Mouse (Mus musculus): ENCODE results near the gene Siglecf. TPM values are rescaled to one million over a fixed set of nuclear protein-coding genes. Genes with fewer than 3 reads are reported as not detected.
A peak's percentile ranks its signal among the peaks of the same experiment; 100 is the strongest.
"Not testable (repeated sequence)": the region's sequence is repeated elsewhere in the genome, so short reads cannot be mapped to it uniquely, and the experiment has no call there.

Siglecf gene
- not detected for polyA plus RNA-seq (2017; shearing (Covaris generic))

DNA sequence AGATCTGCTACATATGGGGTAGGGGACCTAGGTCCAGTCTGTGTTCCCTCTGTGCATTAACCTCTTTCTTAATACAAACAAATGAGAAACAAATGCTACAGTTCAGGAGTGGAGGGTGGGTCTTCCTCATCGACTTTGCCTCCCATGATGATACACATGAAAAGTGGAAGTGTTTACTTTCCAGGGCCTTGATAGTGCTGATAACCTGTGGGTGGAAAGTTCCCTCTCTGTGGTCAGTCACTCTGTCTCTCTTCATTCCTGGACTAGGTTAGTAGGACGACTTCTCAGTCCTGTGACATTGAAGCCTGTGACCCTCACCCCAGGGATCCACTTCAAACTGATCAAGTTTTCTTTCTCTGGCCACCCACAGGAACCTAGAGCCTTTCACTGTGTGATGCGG, at the start of gene Siglecf:
Siglecf (plus strand) TSS at position 188 of the 400 bp plus-strand sequence.
- ATAC-seq, result no peak

DNA sequence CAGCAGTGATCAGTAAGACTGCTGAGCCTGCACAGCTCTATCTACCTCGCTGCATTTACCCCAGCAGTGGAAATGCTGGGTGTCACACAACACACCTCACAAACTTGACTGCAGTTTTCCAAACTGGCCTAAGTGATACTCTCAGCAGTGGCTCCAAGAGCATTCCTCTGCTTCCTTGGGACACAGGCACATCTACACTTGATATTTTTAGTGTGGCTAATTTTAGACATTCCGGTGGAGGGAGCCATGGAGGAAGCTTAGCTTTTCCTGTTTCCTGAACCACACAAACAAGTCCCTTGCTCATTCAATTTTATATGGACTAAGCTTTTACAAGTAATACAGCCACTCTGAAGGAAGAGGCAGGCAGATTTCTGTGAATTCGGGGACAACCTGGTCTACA, 45.9 kb upstream of the Siglecf start:
- ATAC-seq, result no peak

DNA sequence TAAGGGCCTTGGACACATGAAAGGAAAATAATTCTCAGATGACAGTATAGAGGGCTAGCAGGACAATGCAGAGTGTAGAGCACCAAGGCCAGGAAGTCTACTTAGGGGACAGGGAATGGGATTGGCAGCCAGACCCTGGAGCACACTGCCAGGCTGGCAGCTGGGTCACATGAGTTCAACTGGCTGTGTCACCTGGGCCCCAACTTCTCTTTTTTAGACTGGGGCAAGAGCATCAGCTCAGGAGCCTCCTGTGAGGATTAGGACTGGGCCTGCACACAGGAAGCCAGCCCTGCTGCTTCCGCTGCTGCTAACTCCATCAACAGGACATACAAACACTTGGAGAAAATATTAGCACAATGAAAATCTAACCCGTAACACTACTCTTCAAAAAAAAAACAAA, 42.1 kb upstream of the Siglecf start:
- ATAC-seq, result no peak

DNA sequence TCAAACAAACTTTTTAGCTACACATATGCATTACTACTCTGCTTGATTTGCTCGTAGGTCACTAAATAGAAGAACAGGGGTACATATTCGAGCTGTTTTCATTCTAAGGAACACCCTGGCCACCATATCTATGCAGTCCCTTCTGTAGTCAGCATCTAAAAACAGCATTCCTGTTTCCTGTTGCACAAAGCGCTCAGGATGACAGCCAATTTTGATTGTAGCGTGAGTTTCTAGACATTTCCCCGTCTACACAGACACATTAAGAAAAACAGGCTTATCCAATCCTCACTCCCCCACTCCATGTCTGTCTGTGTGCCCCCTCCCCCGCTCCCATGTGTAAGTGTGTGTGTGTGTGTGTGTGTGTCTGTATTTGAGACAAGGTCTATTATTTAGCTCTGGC, 39.5 kb upstream of the Siglecf start:
- no peak for ATAC-seq

DNA sequence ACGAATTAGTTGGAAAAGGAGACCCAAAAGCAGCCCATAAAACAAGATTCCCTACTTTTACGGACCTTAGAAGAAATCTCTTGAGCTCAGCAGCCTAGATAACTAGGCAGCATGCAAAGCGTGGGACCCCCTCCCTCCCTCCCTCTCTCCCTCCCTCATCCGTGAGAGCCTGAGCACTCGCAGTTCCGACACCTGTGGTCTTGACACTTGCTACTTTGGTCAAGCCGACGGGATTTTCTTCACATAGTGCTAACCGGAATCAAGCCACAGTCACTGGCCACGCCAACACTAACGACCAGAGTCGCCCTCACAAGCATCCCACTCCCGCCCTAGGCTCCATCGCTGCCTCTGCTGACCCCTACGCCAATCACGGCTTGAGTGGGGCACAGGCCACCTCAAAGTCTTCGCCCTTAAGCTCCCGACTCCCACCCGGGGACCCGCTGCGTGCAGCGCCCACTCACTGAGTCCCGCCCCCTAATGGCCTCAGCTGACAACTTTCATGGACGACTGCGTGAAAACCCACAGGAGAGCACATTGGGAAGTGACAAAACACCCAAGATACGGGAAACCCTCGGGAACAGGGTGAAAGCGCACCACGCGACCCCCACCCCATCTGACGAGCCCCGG, 38.6 kb upstream of the Siglecf start:
- peak; percentile 27 for ATAC-seq

DNA sequence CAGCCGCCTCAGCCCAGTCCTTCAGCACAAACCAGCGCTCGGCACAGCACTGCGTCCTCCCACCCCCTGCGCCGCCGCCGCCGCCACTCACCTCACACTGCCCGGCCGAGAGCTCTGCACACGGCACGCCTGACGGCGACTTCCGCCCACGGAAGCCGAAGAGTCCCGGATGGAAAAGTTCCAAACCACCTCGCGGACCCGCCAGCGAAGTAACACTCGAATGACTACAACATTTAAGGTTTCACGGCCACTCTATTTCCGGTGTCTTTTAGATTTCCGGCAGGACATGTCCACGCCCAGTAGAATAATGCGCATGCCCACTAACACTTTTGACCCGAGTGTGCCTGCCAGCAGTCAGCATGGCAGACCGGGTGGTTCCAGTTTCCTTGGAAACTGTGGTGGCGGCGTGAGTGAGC, 38.1 kb upstream of the Siglecf start, which contains the start of gene Zfp715:
Zfp715 (minus strand) TSS at position 282 of the 416 bp plus-strand sequence.
- peak; percentile 90 for ATAC-seq

DNA sequence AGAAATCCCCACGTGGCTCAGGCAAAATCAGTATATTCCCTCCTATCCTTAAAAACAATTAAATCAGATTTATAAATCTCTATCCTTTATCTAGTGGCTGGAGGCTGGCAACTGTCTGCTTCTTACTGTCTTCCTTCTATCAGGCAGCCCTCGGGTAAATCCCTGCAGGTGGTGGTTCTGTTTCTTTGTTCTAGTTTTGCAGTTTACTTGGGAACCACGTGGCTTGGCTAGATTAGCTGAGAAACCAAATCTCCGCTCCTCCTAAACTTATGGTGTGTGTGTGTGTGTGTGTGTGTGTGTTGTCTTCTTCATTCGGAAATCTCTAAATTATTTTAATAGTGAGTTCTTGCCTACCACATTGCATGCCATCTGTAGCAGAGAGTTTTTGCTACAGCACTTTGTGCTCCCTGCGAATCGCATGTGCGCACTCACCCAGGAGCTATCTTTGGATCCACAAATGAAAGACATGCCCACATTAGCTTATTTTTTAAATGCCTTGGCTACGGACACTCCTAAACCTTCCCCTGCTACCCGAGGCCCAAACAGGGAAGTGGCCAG, 24.8 kb upstream of the Siglecf start:
- ATAC-seq, result no peak

DNA sequence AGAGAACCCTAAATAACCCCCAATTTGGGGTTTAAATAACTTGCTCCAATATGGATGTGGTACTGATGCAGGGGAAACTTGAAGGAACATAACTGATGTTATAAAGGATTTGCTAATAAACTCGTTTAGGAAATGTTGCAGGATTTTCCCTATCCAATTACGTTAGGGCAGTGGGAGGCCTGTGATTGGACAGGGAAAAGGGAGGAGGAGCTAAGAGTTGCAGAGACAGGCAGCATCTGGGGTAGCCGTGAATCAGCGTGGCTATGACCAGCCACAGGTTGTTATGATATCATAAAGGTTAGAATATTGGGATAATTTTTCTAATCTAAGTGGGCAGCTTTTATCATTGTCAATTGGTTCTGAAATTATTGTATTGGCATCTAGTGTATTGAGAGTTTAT, 23.0 kb upstream of the Siglecf start:
- no peak for ATAC-seq

DNA sequence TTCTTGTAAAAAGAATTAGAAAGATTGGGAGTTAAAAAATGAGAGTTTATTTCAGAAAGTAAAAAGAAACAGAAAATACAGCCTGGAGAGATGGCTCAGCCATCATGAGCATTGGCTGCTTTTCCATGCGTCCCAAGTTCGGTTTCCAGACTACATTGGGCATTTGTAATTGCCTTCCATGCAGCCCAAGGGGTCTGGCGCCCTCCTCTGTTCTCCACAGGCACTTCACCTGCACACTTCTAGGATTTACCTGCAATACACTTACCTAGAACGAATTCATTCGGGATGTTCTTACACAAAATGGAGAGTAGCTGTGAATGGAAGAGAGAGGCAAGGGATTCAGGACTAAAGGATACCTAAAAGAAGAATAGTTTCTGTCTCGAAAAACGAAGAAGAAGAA, 17.9 kb upstream of the Siglecf start:
- ATAC-seq, result no peak

DNA sequence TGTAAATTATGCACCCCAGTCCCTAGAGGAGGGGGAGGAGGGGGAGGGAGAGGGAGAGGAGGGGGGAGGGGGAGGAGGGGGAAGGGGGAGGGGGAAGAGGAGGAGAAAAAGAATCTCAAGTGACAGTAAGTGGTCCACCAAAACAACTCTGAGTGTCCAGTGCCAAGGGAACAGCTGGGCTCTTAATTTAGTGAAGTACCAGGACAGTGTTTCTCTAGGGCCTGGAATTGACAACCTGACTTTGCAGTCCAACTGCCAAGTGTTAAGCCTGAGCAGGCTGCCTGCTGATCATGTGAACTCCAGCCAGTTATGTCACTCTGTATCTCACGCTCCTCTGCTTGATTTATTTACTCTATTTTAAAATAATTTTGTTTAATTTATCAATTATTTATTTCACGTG, 17.2 kb upstream of the Siglecf start:
- ATAC-seq, result no peak

DNA sequence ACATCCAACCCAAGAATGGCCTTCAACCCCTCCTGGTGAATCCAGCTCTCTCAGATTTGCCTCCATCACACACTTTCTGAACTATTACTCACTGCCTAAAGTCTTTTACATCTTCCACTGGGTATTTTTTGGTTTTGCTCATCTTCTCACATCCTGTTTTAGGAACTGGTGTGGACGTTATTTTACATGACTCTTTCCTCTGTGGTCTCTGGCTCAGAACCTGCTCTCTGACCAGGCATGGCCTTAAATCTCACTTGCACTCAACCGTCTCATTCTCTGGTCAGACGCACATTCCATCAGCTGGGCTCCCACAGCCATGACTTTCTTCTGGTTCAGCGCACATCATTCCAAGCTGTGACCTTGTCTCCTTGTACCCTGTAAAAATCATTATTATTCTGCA, 10.4 kb upstream of the Siglecf start:
- no peak for ATAC-seq

DNA sequence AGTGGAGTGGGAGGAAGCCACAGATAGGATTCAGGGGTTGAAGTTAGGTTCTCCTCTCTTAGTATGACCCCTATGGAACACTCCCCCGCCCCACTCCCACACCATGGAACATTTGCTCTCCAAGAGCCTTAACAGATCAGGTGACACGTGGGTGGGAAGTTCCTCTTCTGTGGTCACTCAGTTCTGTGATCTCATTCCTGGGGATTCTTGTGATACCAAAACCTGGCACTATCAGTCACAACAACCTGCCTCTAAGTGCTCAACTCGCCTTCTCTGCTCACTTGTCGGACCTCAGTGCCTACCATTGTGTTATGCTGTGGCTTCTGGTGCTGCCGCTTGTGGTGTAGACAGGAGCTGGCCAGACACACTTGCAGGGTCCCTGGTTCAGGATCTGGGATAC, 8.0 kb upstream of the Siglecf start:
- ATAC-seq, result no peak

DNA sequence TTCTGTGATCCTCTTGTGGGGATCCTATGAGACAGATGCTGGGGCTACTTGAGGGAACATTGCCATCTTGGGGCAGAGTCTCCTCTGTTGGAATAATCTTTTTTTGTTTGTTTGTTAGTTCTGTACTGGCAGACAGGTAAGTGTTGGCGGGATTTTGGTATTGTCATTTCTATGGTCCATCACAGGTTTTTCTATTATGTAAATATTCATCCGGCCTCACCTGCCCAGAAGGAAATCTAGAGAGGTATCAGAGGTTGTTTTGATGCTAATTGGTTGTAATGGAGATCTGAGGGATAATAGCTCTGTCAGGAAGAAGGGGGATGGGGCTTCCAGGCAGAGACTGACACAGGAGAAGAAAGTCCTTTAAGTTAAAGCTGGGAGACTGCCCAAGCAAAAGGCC, 7.1 kb upstream of the Siglecf start:
- no peak for ATAC-seq

DNA sequence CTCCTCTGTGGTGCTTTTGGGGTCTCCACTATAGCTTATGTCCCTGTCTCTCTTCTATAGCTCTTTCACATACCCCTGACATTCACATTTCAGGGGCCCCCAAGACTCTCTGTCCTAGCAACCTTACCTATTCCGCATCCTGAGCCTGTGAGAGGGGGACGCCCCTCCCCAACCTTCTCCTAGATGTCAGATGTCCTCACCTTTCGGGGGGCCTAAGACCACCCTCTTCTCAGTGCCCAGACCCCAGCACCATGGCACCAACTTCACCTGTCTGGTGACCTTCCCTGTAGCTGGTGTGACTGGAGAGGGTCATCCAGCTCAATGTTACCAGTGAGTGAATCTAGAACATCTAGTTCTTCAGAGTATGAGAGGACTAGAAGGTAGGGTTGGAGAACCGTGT, 6.7 kb upstream of the Siglecf start:
- no peak for ATAC-seq

DNA sequence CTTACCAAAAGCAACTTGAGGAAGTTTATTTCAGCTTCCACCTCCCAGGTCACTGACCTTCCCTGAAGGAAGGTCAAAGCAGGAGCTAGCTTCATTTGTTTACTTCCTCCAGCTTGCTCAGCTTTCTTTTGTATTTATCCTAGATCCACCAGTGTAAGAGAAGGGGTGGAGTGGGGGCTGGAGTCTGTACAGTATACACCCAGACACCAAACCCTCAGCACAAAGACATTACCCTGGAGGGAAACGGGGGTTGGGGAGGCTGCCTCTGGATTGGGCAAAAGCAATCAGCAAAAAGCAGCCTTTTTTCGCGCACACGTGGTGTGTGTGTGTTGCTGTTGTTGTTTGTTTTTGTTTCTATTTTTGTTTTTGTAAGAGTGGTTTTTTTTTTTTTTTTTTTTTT, 5.0 kb upstream of the Siglecf start:
- no peak for ATAC-seq

DNA sequence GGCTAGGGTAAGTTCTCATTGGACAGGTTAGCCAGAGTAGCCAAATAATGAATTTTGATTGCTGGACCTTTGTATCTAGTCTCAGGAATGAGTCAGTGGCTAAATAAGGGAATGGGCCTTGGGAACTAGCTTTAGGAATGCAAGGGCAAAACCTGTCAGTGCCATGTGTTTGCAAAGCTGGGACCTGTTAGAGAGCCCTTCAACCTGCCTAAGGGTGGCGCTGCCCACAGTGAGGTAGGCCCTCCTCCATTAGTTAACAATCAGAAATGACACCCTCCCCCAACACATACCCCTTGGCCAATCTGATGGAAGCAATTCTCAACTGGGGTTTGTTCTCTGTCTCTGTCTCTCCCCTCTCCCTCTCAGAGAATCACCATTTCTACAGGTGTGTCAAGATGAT, 4.6 kb upstream of the Siglecf start:
- no peak for ATAC-seq

DNA sequence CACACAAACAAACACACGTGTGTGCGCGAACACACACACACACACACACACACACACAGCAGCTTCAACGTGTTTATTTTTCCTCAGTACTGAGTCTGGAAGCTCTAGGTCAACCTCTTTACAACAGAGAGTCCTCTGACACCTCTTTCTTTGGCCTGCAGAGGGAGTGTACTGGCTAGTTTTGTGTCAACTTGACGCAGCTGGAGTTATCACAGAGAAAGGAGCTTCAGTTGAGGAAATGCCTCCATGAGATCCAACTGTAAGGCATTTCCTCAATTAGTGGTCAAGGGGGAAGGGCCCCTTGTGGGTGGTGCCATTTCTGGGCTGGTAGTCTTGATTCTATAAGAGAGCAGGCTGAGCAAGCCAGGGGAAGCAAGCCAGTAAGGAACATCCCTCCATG, 1.5 kb upstream of the Siglecf start:
- ATAC-seq, result not testable (repeated sequence)

DNA sequence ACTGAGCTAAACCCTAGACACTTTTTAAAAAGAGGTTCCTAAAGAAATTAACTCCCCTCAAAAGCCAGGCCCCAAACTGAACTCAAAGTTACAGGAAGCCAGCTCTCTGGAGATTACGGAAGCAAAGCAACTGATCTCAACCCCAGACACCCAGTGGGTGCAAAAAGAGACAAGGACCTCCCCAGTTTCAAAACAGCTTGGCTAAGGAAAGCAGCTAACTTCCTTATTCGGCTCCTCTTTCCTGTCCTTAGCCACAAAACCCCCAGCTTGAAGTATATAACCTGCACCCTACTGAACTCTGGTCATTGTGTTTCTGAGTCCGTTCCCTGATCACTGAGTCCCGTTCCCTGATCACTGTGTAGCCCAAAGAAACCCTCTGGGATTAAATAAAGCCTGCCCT, 2.0 kb downstream of the Siglecf start:
- ATAC-seq, result no peak

DNA sequence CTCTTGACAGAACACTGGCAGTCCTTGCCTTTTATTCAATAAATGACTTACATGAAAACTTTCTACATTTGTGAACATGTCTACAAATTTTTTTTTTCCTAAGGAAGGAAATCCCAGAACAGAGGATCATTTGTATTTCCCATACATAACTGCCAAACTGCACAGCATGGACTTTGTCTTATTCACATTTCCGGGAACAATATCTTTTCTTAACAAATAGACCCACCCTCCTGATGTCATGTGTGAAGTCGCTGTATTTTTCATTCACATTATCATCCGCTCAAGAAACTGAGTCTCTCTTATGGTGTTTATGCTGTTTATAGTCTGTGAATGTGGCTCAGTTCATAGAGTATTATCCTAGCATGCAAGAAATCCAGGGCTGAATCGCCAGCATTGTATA, 2.6 kb downstream of the Siglecf start:
- ATAC-seq, result no peak

DNA sequence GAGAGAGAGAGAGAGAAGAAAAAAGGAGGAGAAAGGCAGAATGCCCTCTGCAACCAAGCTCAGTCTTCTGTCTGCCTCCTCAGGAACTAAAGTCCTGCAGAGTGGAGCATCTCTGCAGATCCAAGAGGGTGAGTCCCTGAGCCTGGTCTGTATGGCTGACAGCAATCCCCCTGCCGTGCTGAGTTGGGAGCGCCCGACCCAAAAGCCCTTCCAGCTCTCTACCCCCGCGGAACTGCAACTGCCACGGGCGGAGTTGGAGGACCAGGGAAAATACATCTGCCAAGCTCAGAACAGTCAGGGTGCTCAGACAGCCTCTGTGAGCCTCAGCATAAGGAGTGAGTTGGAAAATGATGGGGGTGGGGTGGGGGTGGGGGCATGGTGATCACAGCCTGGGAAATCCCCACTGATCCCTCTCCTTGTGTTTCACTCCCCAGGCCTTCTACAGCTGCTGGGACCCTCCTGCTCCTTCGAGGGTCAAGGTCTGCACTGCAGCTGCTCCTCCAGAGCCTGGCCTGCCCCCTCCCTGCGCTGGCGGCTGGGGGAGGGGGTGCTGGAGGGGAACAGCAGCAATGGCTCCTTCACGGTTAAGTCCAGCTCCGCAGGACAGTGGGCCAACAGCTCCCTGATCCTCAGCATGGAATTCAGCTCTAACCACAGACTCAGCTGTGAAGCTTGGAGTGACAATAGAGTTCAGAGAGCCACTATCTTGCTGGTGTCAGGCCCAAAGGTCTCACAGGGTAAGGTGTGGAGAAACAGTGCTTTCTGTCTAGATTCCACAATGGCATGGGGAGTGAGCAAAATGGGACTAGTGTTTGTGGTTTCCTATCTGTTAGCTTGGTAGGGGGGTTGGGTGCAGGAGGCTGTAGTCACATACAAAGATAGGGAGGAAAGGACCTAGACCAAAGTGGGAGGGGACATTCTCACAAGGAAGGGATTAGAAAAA, 4.0 kb downstream of the Siglecf start:
- ATAC-seq, result no peak

DNA sequence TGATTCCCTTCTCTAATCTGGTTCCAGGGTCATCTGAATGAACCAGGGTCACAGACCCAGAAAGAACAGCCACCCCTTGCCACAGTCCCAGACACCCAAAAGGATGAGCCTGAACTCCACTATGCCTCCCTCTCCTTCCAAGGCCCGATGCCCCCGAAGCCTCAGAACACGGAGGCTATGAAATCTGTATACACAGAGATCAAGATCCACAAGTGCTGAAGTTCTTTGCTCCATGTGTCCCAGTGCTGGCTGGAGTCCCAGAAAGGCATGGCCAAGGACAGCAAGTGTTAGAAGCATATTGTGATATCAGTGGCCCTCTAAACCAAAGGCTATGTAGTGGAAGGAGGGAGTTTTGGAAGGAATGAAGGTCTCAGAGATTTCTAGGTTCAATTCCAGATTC, 7.4 kb downstream of the Siglecf start:
- ATAC-seq, result no peak

DNA sequence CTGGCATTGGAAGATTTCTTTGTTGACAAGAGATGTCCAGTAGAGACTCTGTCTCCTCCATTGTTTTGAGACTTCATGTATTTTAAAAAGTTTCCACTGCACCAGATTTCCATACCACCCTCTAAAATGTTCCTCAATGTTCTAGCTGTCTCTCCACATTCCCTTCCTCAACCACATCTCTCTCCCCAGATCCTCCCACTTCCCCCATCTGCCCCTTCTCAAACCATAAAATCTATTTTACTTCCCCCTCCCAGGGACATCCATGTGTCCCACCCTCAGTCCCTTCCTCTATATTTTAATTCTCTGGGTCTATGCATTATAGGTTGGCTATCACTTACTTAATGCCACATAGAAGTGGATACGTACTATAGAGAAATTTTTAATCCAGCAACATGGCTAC, 10.3 kb downstream of the Siglecf start:
- ATAC-seq, result no peak

DNA sequence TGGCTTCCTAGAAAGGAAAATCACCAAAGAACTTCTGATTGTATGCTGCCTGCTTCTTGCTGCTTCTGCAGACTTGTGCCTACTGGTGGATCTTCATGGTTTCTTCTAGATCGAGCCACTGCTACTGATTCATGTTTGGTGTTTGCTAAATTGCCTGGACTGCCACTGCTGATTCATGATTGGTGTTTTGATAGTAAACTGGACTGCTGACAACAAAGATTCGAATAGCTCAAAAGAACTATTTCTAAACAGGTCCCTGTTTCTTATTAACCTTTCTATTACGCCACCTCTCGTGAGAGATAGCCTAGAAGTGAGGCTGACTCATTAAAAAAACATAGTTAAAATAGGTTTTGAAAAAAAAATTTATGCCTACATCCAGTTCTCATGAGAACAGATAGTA, 10.9 kb downstream of the Siglecf start:
- no peak for ATAC-seq

DNA sequence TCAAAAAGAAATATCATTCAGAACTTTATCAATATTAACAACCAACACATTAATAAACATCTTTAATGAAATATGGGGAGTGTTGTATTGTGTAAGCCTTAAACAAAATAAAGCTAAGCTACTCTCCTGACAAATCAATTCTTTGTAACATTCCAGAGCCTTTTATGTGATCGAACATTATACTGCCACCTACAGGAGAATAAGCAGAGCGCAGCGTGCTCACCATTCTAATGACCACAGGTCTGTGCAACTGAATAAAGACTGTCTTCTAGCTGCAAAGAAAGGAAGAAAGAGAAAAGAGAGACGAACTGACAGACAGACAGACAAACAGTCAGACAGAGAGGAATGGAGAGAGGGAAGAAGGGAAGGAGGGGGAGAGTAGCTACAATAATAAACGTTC, 27.1 kb downstream of the Siglecf start:
- ATAC-seq, result peak; percentile 67

Data from inflammation-experienced regulatory T-cells, adult 6 months (primary cell).